In the genomic region with DNA sequence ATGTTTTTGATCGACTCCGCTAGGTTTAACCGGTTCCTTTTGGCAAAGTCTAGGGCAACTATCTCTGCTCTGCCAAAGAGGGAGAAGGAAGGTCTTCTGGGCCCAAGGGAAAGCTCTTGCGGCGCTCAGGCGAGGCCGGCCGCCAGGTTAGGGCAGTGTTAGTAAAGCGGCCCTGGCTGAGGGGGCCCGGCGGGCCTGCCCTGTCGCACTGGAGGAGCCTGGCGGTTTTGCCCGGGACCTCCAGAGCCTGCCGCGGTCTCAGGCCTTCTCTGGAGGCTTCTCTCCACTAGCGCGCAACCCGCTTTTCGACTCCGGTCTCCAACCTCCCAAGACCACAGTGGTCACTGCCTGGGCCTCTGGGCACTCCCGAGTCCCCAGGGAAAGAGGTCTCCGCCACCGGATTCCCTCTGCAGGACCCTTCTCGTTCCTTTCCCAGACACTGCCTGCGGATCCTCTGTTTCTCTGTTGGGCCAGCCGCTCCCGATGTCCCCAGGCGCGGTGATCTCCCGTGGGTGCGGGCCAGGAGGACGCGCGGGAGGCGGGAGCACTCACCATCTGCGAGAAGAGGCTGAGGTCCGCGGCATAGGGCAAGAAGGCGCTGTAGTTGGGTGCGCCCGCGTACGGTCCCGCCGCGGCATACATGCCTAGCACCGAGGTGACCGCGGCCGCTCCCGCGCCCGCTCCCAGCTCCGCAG, we compare ENCODE assay signal across 8 mouse cellular contexts. TPM values are rescaled to one million over a fixed set of nuclear protein-coding genes. Genes with fewer than 3 reads are reported as not detected.
DNase-seq lines count a peak whose midpoint lies in the region; ATAC-seq and TF ChIP-seq lines count a peak whose summit lies in the region.

No protein-coding gene starts in this region.

- H3K27me3 ChIP-seq in heart, embryonic 15.5 days, result peaks cover 95% of the 10 kb centered on the region
- H3K27me3 ChIP-seq in liver, embryonic 14.5 days (ENCODE audit: control insufficient read depth, insufficient read depth, low read length), result peaks cover 98% of the 10 kb centered on the region

- TF ChIP-seq CTCF in liver, embryonic 14.5 days (IDR thresholded peaks at IDR 0.05; ENCODE audit: low read depth), result no peak

- peak overlapping the region; percentile 61 for H3K4me3 ChIP-seq in heart, embryonic 15.5 days
- H3K4me3 ChIP-seq in liver, embryonic 14.5 days (ENCODE audit: insufficient read depth in 1 of 2, low read depth in 2 of 2, low read length in 2 of 2), result peak overlapping the region in 1 of 2 experiments; percentile 25; a peak in 1 of 4 replicates

- peak overlapping the region; percentile 80 for H3K27ac ChIP-seq in heart, embryonic 15.5 days
- H3K27ac ChIP-seq in liver, embryonic 14.5 days, result no peak overlapping the region

- H3K4me1 ChIP-seq in heart, embryonic 15.5 days (replicated peaks), result peaks cover 30% of the 10 kb centered on the region
- H3K4me1 ChIP-seq in liver, embryonic 14.5 days (replicated peaks; ENCODE audit: control insufficient read depth in 2 of 2, insufficient read depth in 2 of 2, low read length in 1 of 2), result no peaks in the 10 kb centered on the region

- DNase-seq in adrenal gland, adult 2 months, result peak; percentile 6
- no peak for DNase-seq in adrenal gland, postnatal 14 days
- DNase-seq in R1 (ENCODE audit: low read depth, low spot score), result peak; percentile 37
- no peak for DNase-seq in liver, embryonic 14.5 days (ENCODE audit: low read depth in 3 of 3, low spot score in 3 of 3)
- DNase-seq in thymus, postnatal 14 days, result no peak
- DNase-seq in cerebellum, adult 8-10 months, result no peak

- 1% methylated on average over 50 of the region's 55 CpGs for WGBS in heart, embryonic 15.5 days
- WGBS in liver, embryonic 14.5 days (ENCODE audit: insufficient replicate concordance), result 1% methylated on average over 55 of the region's 55 CpGs

- peak overlapping the region; percentile 68 for H3K9ac ChIP-seq in heart, embryonic 15.5 days
- no peak overlapping the region for H3K9ac ChIP-seq in liver, embryonic 14.5 days (replicated peaks)

- H3K9me3 ChIP-seq in heart, embryonic 15.5 days (replicated peaks), result no peaks in the 10 kb centered on the region
- H3K9me3 ChIP-seq in liver, embryonic 14.5 days (ENCODE audit: control insufficient read depth, low read length), result no peaks in the 10 kb centered on the region

- no peaks in the 10 kb centered on the region for H3K36me3 ChIP-seq in heart, embryonic 15.5 days
- H3K36me3 ChIP-seq in liver, embryonic 14.5 days (replicated peaks; ENCODE audit: control insufficient read depth, insufficient read depth, low read depth), result no peaks in the 10 kb centered on the region

- ATAC-seq in heart, embryonic 15.5 days (replicated peaks; ENCODE audit: insufficient number of reproducible peaks, insufficient read depth, low FRiP score, low read depth), result no peak
- ATAC-seq in liver, embryonic 14.5 days (ENCODE audit: insufficient read depth), result no peak
- no peak for ATAC-seq in activated CD4-positive, CD25-positive, alpha-beta regulatory T cell, adult 4 months

- peak overlapping the region; percentile 83 for H3K4me2 ChIP-seq in heart, embryonic 15.5 days
- H3K4me2 ChIP-seq in liver, embryonic 14.5 days (ENCODE audit: low read depth), result peak overlapping the region; percentile 31; the same call in 1 of the 2 replicates

- TF ChIP-seq EP300 in liver, embryonic 14.5 days (IDR thresholded peaks at IDR 0.05; ENCODE audit: low read depth), result no peak

RNA-seq across cellular contexts. Expression of gene Irx1, which starts 0.7 kb away (rescaled TPM):
- not detected for total RNA-seq in adrenal gland, adult 2 months (2021)
- polyA plus RNA-seq in adrenal gland, adult 2 months (2012; rRNA removed), result 0.25 TPM in 1 of 2 replicates, not detected in the other
- 0.41 TPM in 1 of 2 replicates, not detected in the other for total RNA-seq in adrenal gland, postnatal 14 days (2021)
- polyA plus RNA-seq in heart, embryonic 15.5 days (2015; fragmentation: Nextera tagmentation; extraction: Ambion mirVana), result 1.9 and 2.0 TPM in 2 replicates
- polyA plus RNA-seq in liver, embryonic 14.5 days (2012; rRNA removed), result 0.06 and 0.08 TPM in 2 replicates
- not detected in 2 replicates for polyA plus RNA-seq in liver, embryonic 14.5 days (2014; fragmentation: Nextera tagmentation; extraction: Ambion mirVana)
- not detected for polyA plus RNA-seq in activated CD4-positive, CD25-positive, alpha-beta regulatory T cell, adult 4 months (2017; shearing (Covaris generic))

Comparison
In these comparisons a context has a peak if more than half of its experiments do, and no peak if none do; other contexts are left out.
1. DNase-seq: peak in adrenal gland, adult 2 months (single experiment) and R1 (single experiment); none in adrenal gland, postnatal 14 days (single experiment), liver, embryonic 14.5 days (0 of 3), thymus, postnatal 14 days (single experiment) and cerebellum, adult 8-10 months (single experiment).